Mouse (Mus musculus): ENCODE measurements around the gene Lancl1. TPM values are rescaled to one million over a fixed set of nuclear protein-coding genes. Genes with fewer than 3 reads are reported as not detected.

Gene Lancl1
- 10 to 100 TPM; 36.2 to 38.7 TPM for total RNA-seq (2021)

DNA sequence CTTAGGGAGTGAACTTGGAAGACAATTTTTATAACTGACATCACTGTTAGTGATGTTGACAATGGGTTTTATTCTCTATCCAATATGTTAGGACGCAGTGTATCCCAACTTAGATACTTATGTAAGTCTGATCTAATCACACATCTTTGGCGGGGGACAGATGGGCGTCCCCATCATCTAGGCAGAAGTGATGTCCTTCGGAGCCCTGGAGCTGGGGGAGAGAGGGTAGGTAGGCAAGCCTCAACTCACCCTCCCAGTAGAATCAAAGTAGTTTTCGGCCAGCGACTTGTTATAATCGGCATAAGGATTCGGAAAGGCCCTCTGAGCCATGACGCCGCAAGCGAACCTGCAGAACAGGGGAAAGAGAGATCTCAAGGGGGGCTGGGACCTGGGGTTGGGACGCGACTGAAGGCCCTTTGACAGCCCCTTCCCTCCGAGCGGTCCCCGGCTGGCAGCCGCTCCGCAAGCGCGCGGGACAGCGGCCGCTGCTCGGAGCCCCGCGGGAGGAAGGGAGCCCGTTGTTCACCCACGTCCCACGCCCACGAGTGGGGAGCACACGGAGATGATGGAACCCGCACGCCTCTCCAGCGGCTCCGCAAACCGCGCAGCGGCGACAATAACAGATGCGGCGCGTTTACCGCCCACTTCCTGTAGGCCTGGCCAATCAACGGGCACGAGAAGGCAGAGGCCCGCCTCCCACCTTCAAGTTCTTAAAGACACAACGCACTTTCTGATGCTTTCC is at the start of gene Lancl1:
Gene Lancl1, minus strand, starts transcription at position 627 of the 742 bp plus-strand sequence.
- DNase-seq: peak; percentile 88 to 90
- intact Hi-C loops (cut with DNase I): no loop called here

DNA sequence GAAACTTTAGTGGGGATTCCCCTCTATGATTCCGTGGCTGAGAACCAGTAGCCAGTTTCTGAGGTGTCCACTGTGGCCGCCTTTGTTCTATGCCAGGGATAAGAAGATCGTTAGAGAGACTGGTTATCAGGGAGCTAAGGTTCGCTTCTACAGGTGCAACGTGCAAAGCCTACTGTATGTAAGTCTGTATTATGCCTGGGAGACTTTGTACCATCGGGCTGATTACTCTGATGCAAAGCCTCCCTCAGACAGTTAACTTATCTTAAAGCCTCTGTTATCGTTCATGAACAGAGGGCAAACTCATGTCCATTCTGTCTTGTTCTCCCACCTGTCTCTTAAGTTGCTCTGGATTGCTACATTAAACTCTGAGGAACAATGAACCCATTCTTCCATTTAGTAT is 40.5 kb upstream of the Lancl1 start:
- intact Hi-C loops (cut with DNase I): no loop called here
- no peak for DNase-seq

DNA sequence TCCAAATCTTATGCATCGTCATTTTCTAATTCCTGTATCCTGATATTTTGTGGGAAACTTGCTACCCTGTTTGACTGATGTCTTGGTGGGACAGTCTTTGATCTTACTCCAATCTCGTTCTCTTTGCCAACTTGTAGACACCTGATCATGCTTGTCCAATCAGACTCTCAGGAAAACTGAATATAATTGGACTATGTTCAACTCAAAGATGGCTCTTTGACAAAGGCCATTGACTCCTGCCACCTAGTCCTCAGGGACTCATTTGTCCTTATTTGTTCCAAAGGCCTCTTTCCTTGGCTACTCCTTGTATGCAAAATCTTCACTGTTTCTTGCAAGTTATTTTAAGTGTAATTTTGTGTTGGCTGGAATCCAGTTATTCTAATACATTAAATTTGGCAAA is 40.0 kb upstream of the Lancl1 start:
- intact Hi-C loops (cut with DNase I): no loop called here
- DNase-seq: no peak

DNA sequence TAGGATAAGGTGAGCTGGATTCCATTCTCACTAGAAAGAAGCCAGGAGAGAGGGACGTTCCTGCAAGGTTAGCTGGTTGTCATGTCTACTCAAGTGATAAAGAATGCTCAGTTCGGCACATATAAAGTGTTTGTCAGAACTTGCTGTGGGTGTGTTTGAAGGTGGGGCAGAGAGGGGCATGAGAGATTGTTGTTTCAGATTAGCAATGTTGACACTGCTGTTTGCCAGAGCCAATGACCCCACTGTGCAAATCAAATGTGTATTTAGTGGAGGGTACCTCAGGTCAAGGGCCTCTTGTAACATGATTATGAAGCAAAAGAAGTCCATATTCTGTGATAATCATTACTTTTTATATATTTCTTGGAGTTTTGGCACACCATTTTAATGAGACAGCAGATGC is 39.1 kb upstream of the Lancl1 start:
- intact Hi-C loops (cut with DNase I): no loop called here
- DNase-seq: no peak

DNA sequence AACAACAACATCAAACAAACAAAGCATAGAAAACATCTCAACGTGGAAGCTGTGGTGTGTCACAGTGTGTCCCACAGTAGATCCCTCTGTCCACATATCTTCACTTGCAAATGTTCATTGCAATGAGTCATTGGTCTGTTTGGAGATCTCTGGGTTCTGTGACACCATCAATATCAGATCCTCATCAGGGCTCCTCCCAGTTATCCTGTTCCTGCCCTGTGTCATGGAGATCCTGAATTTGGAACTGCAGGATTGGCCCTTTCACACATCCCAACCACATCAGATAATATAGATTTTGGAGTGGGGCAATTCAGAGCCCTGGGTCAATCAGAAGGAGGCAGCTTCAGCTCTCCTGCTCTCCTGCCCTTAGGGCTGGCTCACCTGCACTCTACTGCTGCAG is 28.9 kb upstream of the Lancl1 start:
- intact Hi-C loops (cut with DNase I): no loop called here
- DNase-seq: no peak

DNA sequence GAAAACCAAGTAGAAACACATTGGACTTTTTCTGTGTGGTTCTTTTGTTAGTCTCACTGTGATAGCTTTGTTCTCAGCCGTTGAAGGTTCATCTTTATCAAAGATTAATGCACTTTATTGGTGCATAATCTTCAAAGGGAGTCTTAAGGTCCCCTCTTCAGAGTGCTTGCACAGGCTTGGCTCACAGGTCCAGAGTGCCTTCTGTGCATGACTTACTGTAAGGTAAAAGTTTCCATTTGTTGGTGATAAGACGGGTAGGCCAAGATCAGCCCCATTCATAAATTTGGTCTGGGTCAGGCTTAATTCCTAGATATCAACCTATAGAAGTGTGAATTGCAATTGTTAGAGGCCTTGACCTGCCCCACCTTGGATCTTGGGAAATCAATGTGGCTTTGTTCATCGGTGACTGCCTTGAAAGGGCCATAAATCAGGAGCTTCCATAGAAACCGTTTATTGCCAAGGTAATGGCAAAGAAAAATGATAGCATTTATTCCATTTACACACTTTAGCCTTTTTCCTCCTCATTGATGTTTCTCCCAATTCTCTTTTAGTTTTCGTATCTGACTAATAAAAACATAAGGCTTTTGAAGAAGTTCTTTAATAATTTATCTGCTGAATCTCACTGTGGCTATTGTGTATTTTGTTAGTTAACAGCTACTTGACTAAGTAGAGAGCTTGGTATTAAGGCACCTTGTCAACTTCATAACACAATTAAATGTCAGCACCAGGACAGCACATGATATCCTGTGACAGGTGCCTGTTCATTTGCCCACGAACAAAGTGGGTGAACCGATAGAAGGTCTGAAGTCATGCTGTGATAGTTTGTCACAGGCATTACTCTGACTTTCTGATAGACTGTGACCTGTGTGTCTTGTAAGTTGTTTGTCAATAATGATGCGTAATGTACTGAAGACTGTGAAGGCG is 26.9 kb upstream of the Lancl1 start:
- intact Hi-C loops (cut with DNase I): no loop called here
- no peak for DNase-seq

DNA sequence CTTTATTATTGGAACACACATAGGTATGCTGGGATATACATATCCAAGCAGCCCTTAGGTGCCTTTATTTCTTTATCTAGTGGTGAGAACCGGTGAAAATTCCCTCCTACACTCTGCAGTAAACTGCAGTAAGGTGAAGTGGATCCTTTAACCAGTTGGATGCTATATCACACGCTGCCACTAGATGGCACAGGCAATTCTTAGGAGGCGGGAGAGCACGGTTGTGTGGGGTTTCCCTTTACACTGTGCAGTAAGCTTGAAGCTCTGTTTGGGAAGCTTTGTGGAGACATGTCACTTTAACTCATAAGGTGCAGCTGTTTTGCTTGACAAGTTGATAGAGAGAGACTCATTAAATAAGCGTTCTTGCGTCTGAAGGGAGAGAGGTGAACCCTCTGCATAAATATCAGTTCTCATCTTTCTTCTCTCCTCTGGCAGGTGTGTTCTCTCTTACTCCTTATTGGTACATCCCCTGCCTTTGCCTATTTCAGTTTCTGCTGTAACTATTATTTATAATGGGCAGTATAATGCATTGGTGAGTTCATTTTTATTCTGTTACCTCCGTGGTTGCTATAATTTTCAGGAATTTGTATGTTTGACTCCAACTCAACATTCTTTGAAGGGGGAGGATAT is 22.9 kb upstream of the Lancl1 start:
- intact Hi-C loops (cut with DNase I): no loop called here
- peak; percentile 48 to 59 for DNase-seq

DNA sequence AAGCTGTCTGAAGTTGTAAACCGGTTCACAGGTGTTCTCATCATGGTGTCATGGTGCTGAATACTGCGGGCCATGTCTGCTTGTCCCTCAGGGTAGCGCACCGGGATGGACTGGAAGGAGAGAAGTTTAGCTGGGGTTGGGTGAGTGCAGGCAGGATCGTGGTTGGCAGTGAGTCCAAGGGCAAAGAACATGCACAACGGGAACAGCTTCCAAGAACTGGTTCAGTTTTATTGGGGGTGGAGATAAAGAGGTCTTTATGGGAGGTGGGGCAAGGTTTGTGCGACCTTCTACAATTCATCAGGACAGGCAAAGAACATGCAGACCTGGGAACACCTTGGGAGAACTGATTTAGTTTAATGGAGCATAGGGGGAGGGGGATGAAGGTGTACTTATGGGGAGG is 17.1 kb upstream of the Lancl1 start:
- intact Hi-C loops (cut with DNase I): no loop called here
- DNase-seq: no peak

DNA sequence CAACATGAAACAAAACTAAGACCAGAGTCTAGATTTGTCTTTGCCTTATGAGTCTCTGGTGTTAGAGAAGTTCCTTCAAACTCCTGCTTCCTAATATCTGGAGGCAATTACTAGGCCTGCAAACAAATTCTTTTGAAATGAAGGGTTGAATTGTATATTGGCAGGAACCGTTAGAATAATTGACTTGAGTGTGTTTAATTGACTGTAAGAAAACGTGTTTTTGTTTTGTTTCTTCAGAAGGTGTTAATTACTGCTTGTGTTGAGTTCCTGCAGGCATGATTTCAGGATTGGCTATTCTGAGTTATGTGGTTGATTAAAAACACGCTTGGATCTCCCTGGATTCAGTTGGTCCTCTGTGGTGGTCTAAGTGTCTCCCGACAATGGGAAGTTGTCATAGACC is 14.0 kb upstream of the Lancl1 start:
- DNase-seq: no peak
- intact Hi-C loops (cut with DNase I): no loop called here

DNA sequence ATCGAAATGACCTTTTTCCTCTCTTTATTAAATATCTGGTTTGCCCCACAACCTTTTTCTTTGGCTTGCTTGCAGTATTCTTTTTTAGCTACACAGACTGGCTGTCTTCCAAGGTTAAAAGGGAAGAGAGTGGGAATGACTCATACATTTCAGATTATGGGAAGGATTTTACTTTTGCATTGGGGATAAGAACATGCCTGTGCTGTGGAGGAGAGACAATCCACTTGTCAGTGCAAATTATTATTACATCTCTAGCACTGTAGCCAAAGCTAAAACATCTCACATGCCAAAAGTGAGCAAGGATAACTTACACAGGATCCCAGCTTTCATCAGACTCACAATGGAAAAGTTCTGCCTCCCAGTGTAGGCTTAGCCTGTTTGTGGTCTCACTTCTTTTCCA is 10.9 kb upstream of the Lancl1 start:
- intact Hi-C loops (cut with DNase I): no loop called here
- no peak for DNase-seq

DNA sequence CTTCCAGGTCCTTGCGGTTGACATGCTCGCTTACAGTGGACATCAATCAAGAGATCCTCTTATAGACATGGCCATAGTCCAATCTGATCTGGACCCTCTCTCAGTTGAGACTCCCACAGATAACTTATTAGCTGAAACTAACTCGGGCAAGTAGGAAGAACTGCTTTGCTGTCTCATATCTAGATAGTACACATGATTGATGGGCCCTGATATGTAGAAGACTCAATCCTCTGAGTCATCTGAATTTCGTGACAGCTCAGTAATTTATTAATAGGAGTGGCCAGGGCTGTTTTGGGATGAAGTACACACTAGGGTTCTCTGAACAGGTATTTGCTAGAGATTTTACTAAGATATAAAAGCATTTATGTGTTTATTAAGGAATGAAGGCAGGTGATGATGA is 10.0 kb upstream of the Lancl1 start:
- intact Hi-C loops (cut with DNase I): no loop called here
- DNase-seq: no peak

DNA sequence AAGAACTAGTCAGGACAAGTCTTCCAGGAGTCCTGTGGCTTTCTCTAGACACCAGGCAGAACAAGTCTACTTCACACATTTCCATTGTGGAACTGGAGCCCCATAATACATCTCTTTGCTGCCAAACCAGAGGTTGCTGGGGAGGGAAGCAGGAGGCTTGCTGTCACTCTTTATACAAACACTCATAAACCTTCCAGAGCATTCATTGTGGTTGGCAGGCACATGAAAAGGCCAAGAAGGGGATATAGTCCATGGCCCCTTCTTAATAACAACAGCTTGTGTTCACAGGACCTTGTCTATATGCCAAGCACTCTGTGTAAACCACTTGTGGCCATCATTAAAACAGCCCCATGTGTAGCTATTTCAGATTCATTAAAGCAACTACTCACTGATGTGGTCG is 6.4 kb upstream of the Lancl1 start:
- no peak for DNase-seq
- intact Hi-C loops (cut with DNase I): no loop called here

DNA sequence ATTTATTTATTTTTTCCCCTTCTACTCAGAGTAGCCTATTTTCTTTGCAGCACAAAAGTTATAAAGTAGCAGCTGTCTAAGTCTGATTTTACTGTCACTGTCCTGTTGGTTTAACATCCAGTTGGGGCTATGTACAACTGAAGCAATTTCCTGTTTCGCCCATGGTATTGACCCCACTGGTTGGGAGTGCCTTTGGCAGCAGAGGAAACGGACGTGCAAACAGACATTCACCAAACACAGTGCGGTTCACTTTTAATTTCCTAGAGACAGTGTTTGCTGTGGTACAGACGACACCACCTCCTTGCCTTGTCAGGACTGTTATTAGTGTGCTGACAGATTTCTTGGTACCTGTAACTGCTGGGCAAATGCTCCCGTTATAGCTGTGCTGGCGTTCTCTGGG is 3.9 kb upstream of the Lancl1 start:
- intact Hi-C loops (cut with DNase I): no loop called here
- no peak for DNase-seq

DNA sequence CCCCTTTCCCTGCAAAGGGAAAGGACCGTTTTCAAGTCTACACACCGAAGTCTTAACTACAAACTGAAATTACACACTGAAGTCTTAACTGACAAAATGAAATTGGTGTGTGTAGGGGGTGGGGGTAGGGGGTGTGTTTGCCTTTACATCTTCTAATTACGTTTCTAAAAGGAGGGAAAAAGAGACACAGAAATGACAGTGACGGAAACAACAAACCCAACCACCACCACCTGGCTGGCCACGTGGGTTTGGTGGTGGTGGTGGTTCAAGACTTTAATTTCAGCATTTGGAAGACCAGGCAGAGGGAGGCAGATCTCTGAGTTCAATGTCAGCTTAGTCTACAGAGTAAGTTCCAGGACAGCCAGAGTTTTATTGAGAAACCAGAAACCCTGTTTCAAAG is 411 bp upstream of the Lancl1 start:
- intact Hi-C loops (cut with DNase I): no loop called here
- DNase-seq: no peak

DNA sequence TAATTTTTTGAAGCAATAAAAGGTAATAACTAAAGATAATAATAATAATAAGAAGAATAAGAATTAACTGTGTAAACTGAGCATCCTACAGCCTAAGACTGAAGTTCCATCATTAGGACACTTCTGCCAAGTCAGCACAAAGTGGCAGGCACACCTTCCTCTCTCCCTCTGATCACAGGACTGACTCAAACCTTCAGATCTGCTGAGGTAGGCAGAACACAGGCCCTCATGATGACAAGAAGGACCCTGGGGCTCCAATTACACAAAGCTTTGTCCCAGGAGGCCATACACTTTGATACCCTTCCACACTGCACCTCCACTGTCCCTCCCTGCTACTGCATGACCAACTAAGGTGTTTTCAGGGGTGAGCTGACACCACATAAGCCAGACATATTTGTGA is 1.5 kb downstream of the Lancl1 start:
- intact Hi-C loops (cut with DNase I): no loop called here
- DNase-seq: no peak

DNA sequence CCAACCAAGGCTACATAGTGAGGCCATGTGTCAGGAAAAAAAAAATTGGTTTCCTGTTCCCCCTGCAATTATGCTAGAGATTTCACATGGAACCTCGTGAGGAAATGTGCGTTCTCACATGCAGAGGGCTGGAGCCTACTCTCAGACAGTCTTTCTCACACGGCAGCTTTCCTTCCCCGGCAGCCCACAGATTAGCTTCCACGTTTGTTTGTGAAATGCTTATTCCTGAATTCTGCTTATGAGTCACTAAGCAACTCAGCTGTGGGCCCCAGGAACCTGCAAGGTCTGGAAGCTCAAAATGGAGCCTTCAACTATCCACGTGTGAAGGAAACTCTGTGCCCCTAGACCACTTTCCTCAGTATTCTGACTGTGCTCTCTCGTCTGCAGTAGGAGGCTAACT is 5.4 kb downstream of the Lancl1 start:
- DNase-seq: no peak
- intact Hi-C loops (cut with DNase I): no loop called here

DNA sequence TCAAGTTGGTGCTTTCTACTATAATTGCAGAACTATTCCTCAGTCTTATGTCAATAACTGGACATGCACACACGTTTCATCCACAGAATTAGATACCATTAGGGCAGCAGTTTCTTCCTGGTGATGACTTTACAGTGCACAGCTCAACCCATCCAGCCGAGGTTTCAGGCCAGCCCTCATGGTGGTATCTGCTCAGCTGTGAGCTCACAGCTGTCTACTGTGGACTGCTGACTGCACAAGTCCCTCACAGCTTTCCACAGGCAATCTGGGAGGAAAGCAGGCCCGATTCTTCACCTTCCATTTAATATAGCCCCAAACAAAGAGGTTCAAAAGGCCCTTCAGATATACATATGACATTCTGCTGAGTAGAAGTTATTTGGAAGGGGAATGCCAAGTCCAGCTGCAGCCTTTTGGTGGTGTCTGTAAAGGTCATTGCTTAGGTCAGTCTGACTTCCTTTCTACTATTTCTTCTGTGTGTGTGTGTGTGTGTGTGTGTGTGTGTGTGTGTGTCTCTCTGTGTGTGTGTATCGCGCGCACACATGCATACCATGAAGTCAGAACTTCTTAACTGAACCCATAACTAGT is 11.7 kb downstream of the Lancl1 start:
- intact Hi-C loops (cut with DNase I): no loop called here

DNA sequence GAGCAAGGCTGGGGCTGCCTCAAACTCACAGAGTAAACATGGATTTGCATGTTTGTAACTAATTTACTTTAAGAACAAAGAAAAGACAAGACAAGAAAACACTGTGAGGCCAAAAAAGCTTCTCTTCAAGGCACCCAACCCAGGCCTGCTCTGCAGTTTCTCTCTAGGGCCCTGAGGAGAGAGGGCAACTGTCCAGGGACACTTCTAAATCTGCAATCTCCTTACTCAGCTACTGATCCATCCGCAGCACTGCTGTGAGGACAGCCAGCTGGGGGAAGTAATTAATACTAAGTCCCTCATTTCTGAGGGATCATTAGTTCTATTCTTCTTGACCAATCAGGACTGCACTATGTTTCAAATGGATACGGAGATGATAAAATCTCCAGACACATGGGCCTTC is 12.5 kb downstream of the Lancl1 start:
- intact Hi-C loops (cut with DNase I): no loop called here
- DNase-seq: no peak

More for the DNA sequence above, 11.7 kb downstream of the Lancl1 start:
- DNase-seq: no peak

DNA sequence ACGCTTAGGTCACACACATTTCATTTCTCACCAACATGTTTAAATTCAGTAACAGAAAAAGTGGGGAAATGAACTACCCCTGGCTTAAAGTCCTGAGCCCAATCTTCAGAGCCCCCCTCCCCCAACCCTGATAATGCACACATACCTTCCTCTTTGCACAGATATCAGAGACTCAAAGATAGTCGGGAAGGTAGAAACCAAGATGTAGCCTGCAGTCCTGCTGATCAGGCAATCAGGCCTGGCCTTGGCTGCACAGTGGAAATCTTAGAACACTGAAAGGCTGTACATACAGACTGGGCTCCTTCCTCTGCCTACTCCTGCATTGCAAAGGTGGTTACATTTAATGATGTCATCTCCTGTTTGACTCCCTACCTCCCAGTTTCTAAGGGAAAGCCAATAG is 15.9 kb downstream of the Lancl1 start:
- intact Hi-C loops (cut with DNase I): no loop called here
- no peak for DNase-seq

DNA sequence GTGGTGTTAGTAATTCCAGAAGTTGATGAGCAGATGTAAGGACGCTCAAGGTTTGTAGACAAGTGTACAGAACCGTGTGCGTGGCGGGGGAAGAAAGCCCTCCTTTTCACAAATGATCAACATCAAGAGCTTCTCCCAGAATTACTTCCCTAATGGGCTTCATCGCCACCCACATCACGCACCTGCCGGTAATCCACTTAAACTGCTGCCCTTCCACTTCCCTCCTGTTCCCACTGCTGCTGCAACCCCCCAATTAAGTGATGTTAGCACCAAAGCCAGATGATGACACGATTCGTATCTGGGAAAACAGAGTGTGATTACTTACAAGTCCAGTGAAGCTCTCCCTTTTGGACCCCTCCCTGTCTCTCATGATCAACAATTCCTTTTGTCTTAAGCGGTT is 16.6 kb downstream of the Lancl1 start:
- intact Hi-C loops (cut with DNase I): no loop called here

DNA sequence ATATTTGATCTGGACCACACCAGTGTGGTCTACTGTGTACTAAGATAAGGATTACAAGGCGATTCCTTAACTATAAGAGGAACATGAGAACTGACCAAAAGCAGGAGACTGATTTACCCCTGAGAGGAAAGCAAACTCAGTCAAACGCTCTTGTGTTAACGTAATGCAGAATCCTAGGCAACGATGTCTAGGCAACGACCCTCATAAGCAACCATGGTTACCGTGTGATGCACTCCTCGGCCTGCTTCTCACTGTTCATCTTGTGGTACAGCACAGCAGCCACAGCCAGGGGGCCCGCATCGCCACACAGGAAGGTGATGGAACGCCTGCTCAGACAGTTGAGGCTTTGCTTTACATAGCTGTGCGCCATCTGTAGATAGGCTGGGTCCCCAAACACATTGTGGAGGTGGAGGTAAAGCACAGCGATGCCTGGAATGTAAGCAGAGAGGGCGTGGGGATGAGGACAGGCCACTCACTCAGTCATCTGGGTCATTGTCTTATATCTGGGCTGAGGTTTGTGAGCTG is 18.0 kb downstream of the Lancl1 start:
- intact Hi-C loops (cut with DNase I): no loop called here
- DNase-seq: no peak

More for the DNA sequence above, 16.6 kb downstream of the Lancl1 start:
- no peak for DNase-seq

All from heart, postnatal 36 days (tissue).